Comparison of ENCODE assay signal across 16 mouse cellular contexts in the genomic region with DNA sequence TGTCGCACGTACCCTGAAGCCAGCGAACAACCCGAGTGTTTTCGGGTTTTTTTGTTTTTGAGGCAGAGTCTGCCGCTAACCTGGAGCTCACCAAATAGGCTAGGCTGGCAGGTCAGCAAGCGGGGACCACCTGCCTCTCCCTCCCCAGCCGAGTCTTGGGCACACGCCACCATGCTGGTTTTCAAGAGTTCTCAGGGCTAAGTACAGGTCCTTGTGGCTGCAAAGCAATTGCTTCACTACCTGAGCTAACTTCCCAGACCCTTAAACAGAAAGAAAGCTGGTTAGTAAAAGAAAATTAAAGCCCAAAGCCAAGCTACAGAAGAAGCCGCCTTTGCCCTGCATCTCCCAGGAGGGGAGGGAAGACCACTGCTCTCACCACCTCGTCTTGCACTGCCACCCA.
"Had no signal": no experiment of that assay in that cellular context is flagged by ENCODE, and none has a peak within 500 bp of the region (broad histone marks: within the 10 kb centered on the region; RNA-seq: fewer than 3 reads in every experiment).

No protein-coding gene starts in this region.

- DNase-seq: liver; right cerebral cortex, adult 18-20 months; right cerebral cortex, postnatal 14 days; right cerebral cortex, postnatal 4 days; thymus, postnatal 25 days had no signal

- H3K27ac ChIP-seq: kidney, postnatal 0 days; limb, embryonic 10.5 days; limb, embryonic 13.5 days; liver, embryonic 12.5 days; liver, embryonic 15.5 days; midbrain, embryonic 12.5 days; midbrain, embryonic 15.5 days; neural tube, embryonic 12.5 days; neural tube, embryonic 15.5 days had no signal

- H3K27me3 ChIP-seq: limb, embryonic 13.5 days; liver, embryonic 15.5 days; midbrain, embryonic 12.5 days; midbrain, embryonic 15.5 days; neural tube, embryonic 12.5 days; neural tube, embryonic 15.5 days had no signal

- H3K4me1 ChIP-seq: limb, embryonic 13.5 days; liver, embryonic 12.5 days; liver, embryonic 15.5 days; midbrain, embryonic 12.5 days; midbrain, embryonic 15.5 days; neural tube, embryonic 12.5 days; neural tube, embryonic 15.5 days had no signal

- ATAC-seq: intestine, postnatal 0 days; liver, embryonic 12.5 days; midbrain, embryonic 15.5 days had no signal

- H3K4me2 ChIP-seq: limb, embryonic 13.5 days; liver, embryonic 12.5 days; liver, embryonic 15.5 days; lung, embryonic 14.5 days; midbrain, embryonic 12.5 days; midbrain, embryonic 15.5 days; neural tube, embryonic 12.5 days; neural tube, embryonic 15.5 days had no signal

- H3K9me3 ChIP-seq: limb, embryonic 13.5 days; liver, embryonic 12.5 days; liver, embryonic 15.5 days; midbrain, embryonic 15.5 days; neural tube, embryonic 12.5 days; neural tube, embryonic 15.5 days had no signal

- H3K9ac ChIP-seq: limb, embryonic 13.5 days; liver, embryonic 12.5 days; liver, embryonic 15.5 days; lung, embryonic 14.5 days; midbrain, embryonic 12.5 days; midbrain, embryonic 15.5 days; neural tube, embryonic 12.5 days; neural tube, embryonic 15.5 days had no signal

- H3K4me3 ChIP-seq: limb, embryonic 10.5 days; limb, embryonic 13.5 days; liver, embryonic 12.5 days; liver, embryonic 15.5 days; midbrain, embryonic 12.5 days; midbrain, embryonic 15.5 days; neural tube, embryonic 12.5 days; neural tube, embryonic 15.5 days had no signal

- H3K36me3 ChIP-seq: limb, embryonic 10.5 days; liver, embryonic 12.5 days; liver, embryonic 15.5 days; midbrain, embryonic 12.5 days; midbrain, embryonic 15.5 days; neural tube, embryonic 12.5 days; neural tube, embryonic 15.5 days had no signal
